Mouse (Mus musculus) liver, embryonic 11.5 days (tissue): Measurements from ENCODE around the gene Sgip1. TPM values are rescaled to one million over a fixed set of nuclear protein-coding genes. Genes with fewer than 3 reads are reported as not detected.

Experiments
- ATAC-seq: fragments of 200-750 bp; cut with Nextera tagmentation; replicated peaks from 2 replicates; pipeline ENCODE4 v1.8.0; 2017; ENCODE audit warnings: moderate number of reproducible peaks, mild to moderate bottlenecking, moderate TSS enrichment, moderate library complexity; ENCODE audit not compliant: low FRiP score
- DNase-seq: peaks from one replicate; pipeline ENCODE4 v3.0.0-alpha.2; 2017; ENCODE audit warnings: low spot score
- H3K27ac ChIP-seq: fragments of 300-500 bp; sonication (generic); 2 replicates; pipeline ENCODE4 v1.5.1; 2014; ENCODE audit warnings: mild to moderate bottlenecking, low read depth, low read length, control low read depth
- H3K27me3 ChIP-seq: fragments of 300-500 bp; sonication (generic); replicated peaks from 2 replicates; pipeline ENCODE4 v1.6.1; 2014; ENCODE audit warnings: low read length, mixed read lengths; ENCODE audit not compliant: control insufficient read depth, insufficient read depth
- H3K36me3 ChIP-seq: fragments of 300-500 bp; sonication (generic); 2 replicates; pipeline ENCODE4 v1.6.1; 2014; ENCODE audit warnings: mild to moderate bottlenecking, low read length, moderate library complexity, mixed read lengths; ENCODE audit not compliant: control insufficient read depth, insufficient read depth
- H3K4me1 ChIP-seq: fragments of 300-500 bp; sonication (generic); replicated peaks from 2 replicates; pipeline ENCODE4 v1.6.1; 2014; ENCODE audit warnings: low read length, mixed read lengths; ENCODE audit not compliant: control insufficient read depth, insufficient read depth
- H3K4me2 ChIP-seq: fragments of 300-500 bp; sonication (generic); 2 replicates; pipeline ENCODE4 v1.6.1; 2014; ENCODE audit warnings: mild to moderate bottlenecking, control low read depth, moderate library complexity
- H3K4me3 ChIP-seq: fragments of 300-500 bp; sonication (generic); 2 replicates; pipeline ENCODE4 v1.5.1; 2014; ENCODE audit warnings: low read depth, low read length, control low read depth
- H3K9ac ChIP-seq: fragments of 300-500 bp; sonication (generic); 2 replicates; pipeline ENCODE4 v1.6.1; 2014; ENCODE audit warnings: low read depth, low read length, control low read depth
- H3K9me3 ChIP-seq: fragments of 300-500 bp; sonication (generic); 2 replicates; pipeline ENCODE4 v1.6.1; 2016; ENCODE audit warnings: low read length, inconsistent platforms, mixed read lengths; ENCODE audit not compliant: control insufficient read depth
- WGBS: fragments of 180-500 bp; shearing (Covaris S2); extraction: QIAGEN DNeasy Blood & Tissue Kit; methylation state at CpG from one replicate; pipeline ENCODE4 v1.1.7; 2014; 5-methylcytosine and 5-hydroxymethylcytosine counted together
- polyA plus RNA-seq: library from polyadenylated mRNA; unstranded; fragments of >200 nt; fragmentation: Nextera tagmentation; extraction: Ambion mirVana; gene quantifications from 2 replicates; pipeline ENCODE4 v1.2.1, GENCODE M21; 2014

Gene Sgip1
- polyA plus RNA-seq, 1 experiment from 2014 or later, result 1.9 TPM

DNA sequence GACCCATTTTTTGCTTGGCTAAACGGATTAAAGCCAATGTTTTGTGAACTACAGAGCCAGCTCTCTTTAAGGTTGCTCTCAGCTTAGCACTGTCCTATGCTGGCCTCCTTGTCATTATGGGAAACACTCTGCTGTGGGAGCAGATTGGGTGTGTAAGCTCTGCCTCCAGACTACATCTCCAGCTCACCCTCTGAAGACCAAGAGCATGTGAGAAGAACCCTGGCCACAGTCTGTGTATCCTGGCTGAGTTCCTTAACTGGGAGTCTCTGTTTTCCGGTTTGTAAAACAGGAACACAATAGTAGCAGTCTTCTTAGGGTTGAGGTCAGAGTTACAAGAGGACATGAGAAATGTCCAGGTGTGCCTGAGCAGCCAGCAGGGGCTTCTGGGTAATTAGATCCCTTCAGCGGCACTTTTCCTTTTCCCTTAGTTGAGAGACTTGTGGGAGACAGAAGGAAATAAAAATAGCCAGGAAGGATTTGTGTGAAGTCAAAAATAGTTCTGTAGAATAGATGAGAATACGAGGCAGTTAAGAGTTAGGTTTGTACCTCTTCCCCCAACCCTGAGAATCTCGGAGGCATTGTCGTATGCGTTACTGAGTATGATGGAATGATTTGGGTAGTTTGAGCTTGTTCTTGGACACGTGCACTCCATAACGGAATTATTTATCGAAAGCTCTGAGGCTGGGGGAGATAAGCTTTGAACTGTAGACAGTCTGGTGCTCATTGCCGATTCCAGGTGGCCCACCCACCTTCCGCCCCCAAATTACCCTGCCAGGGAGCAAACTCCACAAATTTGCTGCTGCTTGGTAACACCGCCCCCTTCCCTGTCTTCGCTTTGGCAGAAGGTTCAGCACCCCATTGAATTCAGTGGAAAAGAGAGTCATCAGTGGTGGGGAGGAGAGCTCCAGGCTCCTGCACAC is 146.9 kb downstream of the Sgip1 start:
- 81% methylated on average over 14 of the region's 14 CpGs for WGBS
- Histone ChIP-seq H3K27ac (no peak overlapping the region), H3K4me2 (no peak overlapping the region), H3K36me3 (no peaks in the 10 kb centered on the region), H3K4me1 (no peaks in the 10 kb centered on the region), H3K9me3 (no peaks in the 10 kb centered on the region), H3K27me3 (no peaks in the 10 kb centered on the region), H3K4me3 (no peak overlapping the region), H3K9ac (no peak overlapping the region)
- no peak for DNase-seq
- ATAC-seq, result no peak

- Histone ChIP-seq H3K4me1 (no peaks in the 10 kb centered on the region), H3K9ac (no peak overlapping the region), H3K36me3 (no peaks in the 10 kb centered on the region), H3K27ac (no peak overlapping the region), H3K4me3 (no peak overlapping the region), H3K9me3 (peaks cover 5% of the 10 kb centered on the region; the same call in 1 of the 2 replicates), H3K27me3 (no peaks in the 10 kb centered on the region), H3K4me2 (no peak overlapping the region)
- DNase-seq (no peak), ATAC-seq (no peak)
- WGBS, result 84% methylated on average over 2 of the region's 2 CpGs
Measured at GRCm38 (mm10) chr4:102895866-102896265, 154.8 kb downstream of the Sgip1 start.

GRCm38 (mm10) chr4:102898987-102899386 is 157.9 kb downstream of the Sgip1 start:
- H3K27ac ChIP-seq, result no peak overlapping the region
- H3K27me3 ChIP-seq, result no peaks in the 10 kb centered on the region
- WGBS, result 74% methylated on average over 4 of the region's 4 CpGs
- no peak for ATAC-seq
- H3K9ac ChIP-seq, result no peak overlapping the region
- H3K36me3 ChIP-seq, result no peaks in the 10 kb centered on the region
- H3K9me3 ChIP-seq, result peaks cover 5% of the 10 kb centered on the region; the same call in 1 of the 2 replicates
- no peak overlapping the region for H3K4me3 ChIP-seq
- no peak for DNase-seq
- no peak overlapping the region for H3K4me2 ChIP-seq
- H3K4me1 ChIP-seq, result no peaks in the 10 kb centered on the region

GRCm38 (mm10) chr4:102899683-102900082 is 158.6 kb downstream of the Sgip1 start:
- H3K4me1 ChIP-seq, result no peaks in the 10 kb centered on the region
- no peaks in the 10 kb centered on the region for H3K27me3 ChIP-seq
- H3K36me3 ChIP-seq, result no peaks in the 10 kb centered on the region
- no peak overlapping the region for H3K27ac ChIP-seq
- H3K4me3 ChIP-seq, result no peak overlapping the region
- no peak overlapping the region for H3K9ac ChIP-seq
- H3K4me2 ChIP-seq, result no peak overlapping the region
- 84% methylated on average over 5 of the region's 5 CpGs for WGBS
- DNase-seq (no peak), ATAC-seq (no peak)
- peaks cover 5% of the 10 kb centered on the region; the same call in 1 of the 2 replicates for H3K9me3 ChIP-seq

DNA sequence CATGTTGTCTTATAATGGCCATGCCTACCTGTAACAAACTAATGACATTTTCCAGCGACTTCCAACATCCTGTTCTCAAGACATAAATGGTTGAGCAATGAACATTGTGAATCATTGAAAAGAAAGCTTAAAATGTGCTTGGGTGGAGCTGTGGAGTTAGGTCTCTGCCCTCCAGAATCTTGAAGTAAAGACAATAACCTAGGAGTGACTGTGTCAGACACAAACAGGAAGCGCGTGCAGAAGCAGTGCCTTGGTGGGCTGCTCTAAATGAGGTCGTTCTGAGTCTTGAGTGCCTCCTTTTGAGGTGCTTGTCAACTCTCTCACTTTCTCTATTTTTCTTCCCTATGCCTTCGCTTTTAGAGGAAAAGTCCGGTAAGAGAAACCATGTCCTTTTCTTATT is 159.1 kb downstream of the Sgip1 start:
- ATAC-seq (no peak), DNase-seq (no peak)
- Histone ChIP-seq H3K27ac (no peak overlapping the region), H3K9ac (no peak overlapping the region), H3K36me3 (no peaks in the 10 kb centered on the region), H3K4me2 (no peak overlapping the region), H3K9me3 (peaks cover 5% of the 10 kb centered on the region; the same call in 1 of the 2 replicates), H3K4me3 (no peak overlapping the region), H3K4me1 (no peaks in the 10 kb centered on the region), H3K27me3 (no peaks in the 10 kb centered on the region)
- WGBS, result 78% methylated on average over 6 of the region's 6 CpGs

DNA sequence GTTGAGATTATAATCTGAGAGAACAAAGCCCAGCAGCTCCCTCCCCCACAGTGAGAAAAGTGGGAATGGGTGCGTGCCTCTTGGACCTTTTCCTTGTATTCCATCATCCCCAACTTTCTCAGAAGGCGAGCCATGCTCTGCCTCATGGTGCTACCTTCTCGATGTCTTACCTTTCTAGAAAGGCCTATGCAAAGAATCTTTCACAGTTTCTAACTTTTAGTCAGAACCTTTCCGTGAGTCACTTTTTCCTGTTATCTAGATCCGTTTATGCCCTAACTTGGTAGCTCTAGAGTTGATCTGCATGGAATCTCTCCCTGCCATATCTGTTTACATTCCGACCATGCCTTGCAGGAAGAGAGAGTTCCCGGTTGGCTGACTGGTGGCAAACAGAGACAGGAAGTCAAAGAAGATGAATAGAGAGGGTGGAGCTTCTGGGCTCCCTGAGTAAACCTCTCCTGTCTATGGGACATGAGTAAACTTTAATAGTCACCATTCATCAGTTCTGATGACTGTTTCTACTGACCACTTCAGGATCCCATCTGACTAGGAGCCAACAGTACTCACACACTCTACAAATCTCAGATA is 166.8 kb downstream of the Sgip1 start:
- Histone ChIP-seq H3K9ac (no peak overlapping the region), H3K27me3 (no peaks in the 10 kb centered on the region), H3K27ac (no peak overlapping the region), H3K36me3 (no peaks in the 10 kb centered on the region), H3K4me3 (no peak overlapping the region), H3K4me2 (no peak overlapping the region), H3K4me1 (no peaks in the 10 kb centered on the region), H3K9me3 (no peaks in the 10 kb centered on the region)
- 57% methylated on average over 7 of the region's 7 CpGs for WGBS
- ATAC-seq (no peak), DNase-seq (no peak)

DNA sequence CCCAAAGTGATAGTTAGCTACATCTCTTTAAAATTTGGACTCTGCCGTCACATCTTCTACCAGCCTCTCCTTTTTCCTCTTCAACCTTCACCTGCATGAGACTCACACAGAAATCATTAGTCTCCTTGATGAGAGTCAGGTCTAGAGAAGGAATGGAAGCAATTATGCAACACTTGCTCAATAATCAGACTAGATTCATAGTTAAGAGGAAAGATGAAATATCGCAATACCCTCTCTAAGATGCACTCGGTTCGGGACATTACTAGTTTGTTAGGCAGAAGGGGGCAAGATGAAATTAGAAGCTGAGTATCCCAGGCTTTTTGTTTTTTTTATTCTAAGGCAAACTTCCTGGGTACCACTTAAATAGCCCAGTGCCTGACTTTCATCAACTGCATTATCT is 169.1 kb downstream of the Sgip1 start:
- no peaks in the 10 kb centered on the region for H3K4me1 ChIP-seq
- 88% methylated on average over 4 of the region's 4 CpGs for WGBS
- DNase-seq (no peak), ATAC-seq (no peak)
- no peak overlapping the region for H3K4me2 ChIP-seq
- no peaks in the 10 kb centered on the region for H3K36me3 ChIP-seq
- H3K27me3 ChIP-seq, result no peaks in the 10 kb centered on the region
- no peak overlapping the region for H3K9ac ChIP-seq
- H3K27ac ChIP-seq, result no peak overlapping the region
- H3K4me3 ChIP-seq, result no peak overlapping the region
- H3K9me3 ChIP-seq, result no peaks in the 10 kb centered on the region

DNA sequence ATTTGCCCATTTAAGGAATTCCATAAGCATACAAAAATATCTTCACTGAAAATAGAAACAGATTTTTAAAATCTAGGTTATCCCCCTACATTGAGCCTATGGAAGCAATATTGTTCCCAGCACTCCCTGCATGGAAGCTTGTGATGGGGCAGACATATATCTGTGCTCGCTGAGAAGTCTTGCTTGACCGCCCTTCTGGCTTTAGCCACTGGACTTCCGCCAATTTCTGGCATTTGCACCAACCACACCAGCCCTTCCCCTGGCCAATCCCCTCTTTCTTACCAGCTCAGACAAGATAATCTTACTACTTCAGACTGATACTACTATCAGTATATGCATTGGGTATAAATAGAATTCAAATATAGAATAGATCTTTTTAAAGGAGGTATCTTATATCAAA is 172.1 kb downstream of the Sgip1 start:
- Histone ChIP-seq H3K36me3 (no peaks in the 10 kb centered on the region), H3K4me1 (no peaks in the 10 kb centered on the region), H3K27ac (no peak overlapping the region), H3K4me2 (no peak overlapping the region), H3K9ac (no peak overlapping the region), H3K9me3 (no peaks in the 10 kb centered on the region), H3K4me3 (no peak overlapping the region), H3K27me3 (no peaks in the 10 kb centered on the region)
- 84% methylated on average over 3 of the region's 3 CpGs for WGBS
- ATAC-seq, result no peak
- DNase-seq, result no peak
